Mouse (Mus musculus) forebrain, embryonic 11.5 days (tissue): ENCODE data around the gene Lyz1. TPM values are rescaled to one million over a fixed set of nuclear protein-coding genes. Genes with fewer than 3 reads are reported as not detected.
"Not testable (repeated sequence)": the region's sequence is repeated elsewhere in the genome, so short reads cannot be mapped to it uniquely, and the experiment has no call there.

ENCODE experiments used
- ATAC-seq: fragments of 200-750 bp; cut with Nextera tagmentation; replicated peaks from 2 replicates; pipeline ENCODE4 v1.8.0; 2017; ENCODE audit warnings: moderate TSS enrichment; ENCODE audit not compliant: low FRiP score
- DNase-seq: peaks from one replicate; pipeline ENCODE4 v3.0.0-alpha.2; 2017; ENCODE audit warnings: low spot score
- H3K27ac ChIP-seq: fragments of 300-500 bp; sonication (generic); 2 replicates; pipeline ENCODE4 v1.5.1; 2014; ENCODE audit warnings: low read depth, low read length
- H3K27me3 ChIP-seq: fragments of 300-500 bp; sonication (generic); 2 replicates; pipeline ENCODE4 v1.6.1; 2014; ENCODE audit warnings: mild to moderate bottlenecking, low read length, mixed read lengths; ENCODE audit not compliant: control insufficient read depth, insufficient read depth
- H3K36me3 ChIP-seq: fragments of 300-500 bp; sonication (generic); 2 replicates; pipeline ENCODE4 v1.6.1; 2014; ENCODE audit warnings: mild to moderate bottlenecking, low read length, moderate library complexity, mixed read lengths; ENCODE audit not compliant: control insufficient read depth, insufficient read depth
- H3K4me1 ChIP-seq: fragments of 300-500 bp; sonication (generic); replicated peaks from 2 replicates; pipeline ENCODE4 v1.6.1; 2014; ENCODE audit warnings: low read length, mixed read lengths; ENCODE audit not compliant: control insufficient read depth, insufficient read depth
- H3K4me2 ChIP-seq: fragments of 300-500 bp; sonication (generic); 2 replicates; pipeline ENCODE4 v1.6.1; 2014; ENCODE audit warnings: low read depth, mild to moderate bottlenecking, low read length, moderate library complexity, mixed read lengths; ENCODE audit not compliant: severe bottlenecking
- H3K4me3 ChIP-seq: fragments of 300-500 bp; sonication (generic); 2 replicates; pipeline ENCODE4 v1.5.1; 2014; ENCODE audit warnings: low read depth, low read length
- H3K9ac ChIP-seq: fragments of 300-500 bp; sonication (generic); 2 replicates; pipeline ENCODE4 v1.6.1; 2014; ENCODE audit warnings: low read length
- H3K9me3 ChIP-seq: fragments of 300-500 bp; sonication (generic); 2 replicates; pipeline ENCODE4 v1.6.1; 2016; ENCODE audit warnings: low read length, mixed read lengths; ENCODE audit not compliant: control insufficient read depth
- WGBS: fragments of 180-500 bp; shearing (Covaris S2); extraction: QIAGEN DNeasy Blood & Tissue Kit; methylation state at CpG from one replicate; pipeline ENCODE4 v1.1.7; 2014; 5-methylcytosine and 5-hydroxymethylcytosine counted together
- polyA plus RNA-seq: library from polyadenylated mRNA; unstranded; fragments of >200 nt; fragmentation: Nextera tagmentation; extraction: Ambion mirVana; gene quantifications from 2 replicates; pipeline ENCODE4 v1.2.1, GENCODE M21; 2014

Lyz1 gene
- polyA plus RNA-seq, 1 experiment from 2014 or later: not detected

GRCm38 (mm10) chr10:117290936-117291335, 1.7 kb downstream of the Lyz1 start:
- H3K27me3 ChIP-seq, ATAC-seq, H3K36me3 ChIP-seq, DNase-seq, H3K9ac ChIP-seq, H3K9me3 ChIP-seq, H3K4me1 ChIP-seq, H3K4me2 ChIP-seq, H3K4me3 ChIP-seq, H3K27ac ChIP-seq: not testable (repeated sequence)
- WGBS: 88% methylated on average over 6 of the region's 6 CpGs

DNA sequence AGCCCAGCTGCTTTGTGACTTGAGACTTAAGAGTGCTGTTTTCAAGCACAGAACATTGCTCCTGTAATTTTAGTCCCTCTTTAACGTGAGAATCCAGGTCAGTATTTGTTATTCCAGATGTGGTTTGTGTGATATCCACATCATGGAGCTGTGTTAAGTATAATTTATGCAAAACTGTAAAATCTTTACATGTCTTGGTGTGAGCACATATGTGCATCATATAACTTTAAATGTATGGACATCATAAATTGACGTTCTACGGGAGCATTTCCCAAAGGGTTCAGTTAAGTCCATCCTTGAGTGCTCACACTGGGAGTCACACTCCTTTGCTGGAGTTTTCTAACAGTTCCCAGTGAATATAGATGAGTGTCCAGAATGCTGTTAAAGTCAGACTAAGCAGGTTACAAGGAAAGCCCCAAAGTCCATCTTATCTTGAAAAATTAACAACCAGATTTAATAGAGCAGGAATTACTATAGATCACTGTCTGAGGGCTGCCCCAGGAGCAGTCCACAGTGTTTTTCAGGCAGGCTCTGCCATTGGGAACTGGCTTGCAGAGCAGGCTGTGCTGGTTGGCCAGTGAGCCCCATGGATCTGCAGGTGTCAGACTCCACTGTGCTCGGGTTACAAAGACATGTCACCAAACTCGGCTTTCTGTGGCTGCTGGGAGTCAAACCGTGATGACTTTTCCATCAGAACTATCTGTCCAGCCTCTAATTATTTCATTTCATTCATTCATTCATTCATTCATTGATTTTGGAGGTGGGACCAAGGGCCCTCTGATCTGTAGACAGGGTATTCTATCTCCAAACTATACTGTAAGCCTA, 2.4 kb downstream of the Lyz1 start:
- H3K4me3 ChIP-seq: no peak overlapping the region
- no peak overlapping the region for H3K27ac ChIP-seq
- ATAC-seq: no peak
- no peak overlapping the region for H3K9ac ChIP-seq
- no peaks in the 10 kb centered on the region for H3K27me3 ChIP-seq
- DNase-seq: no peak
- 58% methylated on average over 6 of the region's 6 CpGs for WGBS
- H3K36me3 ChIP-seq: no peaks in the 10 kb centered on the region
- H3K4me1 ChIP-seq: no peaks in the 10 kb centered on the region
- no peak overlapping the region for H3K4me2 ChIP-seq
- H3K9me3 ChIP-seq: no peaks in the 10 kb centered on the region

DNA sequence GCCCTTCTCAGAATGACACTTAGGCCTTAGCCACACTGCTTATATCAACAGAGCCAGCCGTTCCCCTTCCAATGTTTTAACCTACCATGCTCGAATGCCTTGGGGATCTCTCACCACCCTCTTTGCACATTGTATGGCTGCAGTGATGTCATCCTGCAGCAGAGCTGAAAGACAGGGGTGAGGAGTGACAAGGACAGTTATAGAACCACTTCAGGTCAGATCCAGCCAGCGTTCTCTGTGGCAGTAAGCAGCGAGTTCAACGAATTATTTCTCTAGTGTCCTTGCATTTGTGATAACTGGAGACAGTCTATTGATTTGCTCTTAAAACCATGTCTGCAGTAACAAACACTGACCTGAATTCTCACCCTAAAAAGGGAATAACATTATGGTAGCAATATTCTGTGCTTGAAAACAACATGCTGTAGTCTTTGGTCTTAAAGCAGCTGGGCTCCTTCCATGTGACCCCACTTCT, 3.6 kb downstream of the Lyz1 start:
- DNase-seq, H3K36me3 ChIP-seq, ATAC-seq, H3K4me1 ChIP-seq, H3K27me3 ChIP-seq, H3K27ac ChIP-seq, H3K9me3 ChIP-seq, H3K4me2 ChIP-seq, H3K9ac ChIP-seq, H3K4me3 ChIP-seq: not testable (repeated sequence)
- 90% methylated on average over 5 of the region's 5 CpGs for WGBS

- ATAC-seq: no peak
- no peak overlapping the region for H3K4me3 ChIP-seq
- no peaks in the 10 kb centered on the region for H3K4me1 ChIP-seq
- 93% methylated on average over 9 of the region's 9 CpGs for WGBS
- H3K9me3 ChIP-seq: no peaks in the 10 kb centered on the region
- H3K9ac ChIP-seq: no peak overlapping the region
- no peak overlapping the region for H3K4me2 ChIP-seq
- H3K36me3 ChIP-seq: no peaks in the 10 kb centered on the region
- H3K27me3 ChIP-seq: no peaks in the 10 kb centered on the region
- no peak for DNase-seq
- no peak overlapping the region for H3K27ac ChIP-seq
Measured at GRCm38 (mm10) chr10:117288197-117289033, 4.3 kb downstream of the Lyz1 start.

DNA sequence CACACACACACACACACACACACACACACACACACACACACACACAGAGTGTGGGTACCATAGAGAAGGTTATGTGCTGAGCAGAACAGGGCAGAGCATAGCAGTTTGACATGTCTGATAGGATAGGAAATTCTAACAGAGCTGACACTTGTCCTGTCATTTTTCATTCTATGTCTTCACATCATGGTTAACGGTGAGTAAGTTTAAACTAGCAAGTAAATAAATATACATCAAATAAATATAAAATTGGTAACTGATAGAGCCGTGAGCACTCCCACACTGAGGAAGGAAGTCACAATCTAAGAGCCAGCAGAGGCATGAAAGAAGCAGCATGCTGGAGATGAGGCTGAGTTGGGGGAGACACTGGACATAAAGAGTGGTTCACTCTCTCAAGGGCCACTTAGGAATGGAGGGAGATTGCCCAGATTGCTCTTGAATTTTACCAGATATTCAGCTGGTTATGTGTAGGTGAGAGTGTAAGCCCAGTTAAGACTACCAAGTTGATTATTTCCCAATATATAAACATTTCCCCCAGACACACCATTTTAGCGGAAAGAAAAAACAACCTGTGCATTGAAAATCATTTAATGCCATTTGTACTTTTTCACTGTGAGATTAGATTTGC, 5.3 kb downstream of the Lyz1 start:
- Histone ChIP-seq H3K27me3 (no peaks in the 10 kb centered on the region), H3K9me3 (no peaks in the 10 kb centered on the region), H3K4me2 (no peak overlapping the region), H3K9ac (no peak overlapping the region), H3K4me1 (no peaks in the 10 kb centered on the region), H3K4me3 (no peak overlapping the region), H3K36me3 (no peaks in the 10 kb centered on the region), H3K27ac (no peak overlapping the region)
- ATAC-seq: no peak
- WGBS: 90% methylated on average over 3 of the region's 3 CpGs
- no peak for DNase-seq

DNA sequence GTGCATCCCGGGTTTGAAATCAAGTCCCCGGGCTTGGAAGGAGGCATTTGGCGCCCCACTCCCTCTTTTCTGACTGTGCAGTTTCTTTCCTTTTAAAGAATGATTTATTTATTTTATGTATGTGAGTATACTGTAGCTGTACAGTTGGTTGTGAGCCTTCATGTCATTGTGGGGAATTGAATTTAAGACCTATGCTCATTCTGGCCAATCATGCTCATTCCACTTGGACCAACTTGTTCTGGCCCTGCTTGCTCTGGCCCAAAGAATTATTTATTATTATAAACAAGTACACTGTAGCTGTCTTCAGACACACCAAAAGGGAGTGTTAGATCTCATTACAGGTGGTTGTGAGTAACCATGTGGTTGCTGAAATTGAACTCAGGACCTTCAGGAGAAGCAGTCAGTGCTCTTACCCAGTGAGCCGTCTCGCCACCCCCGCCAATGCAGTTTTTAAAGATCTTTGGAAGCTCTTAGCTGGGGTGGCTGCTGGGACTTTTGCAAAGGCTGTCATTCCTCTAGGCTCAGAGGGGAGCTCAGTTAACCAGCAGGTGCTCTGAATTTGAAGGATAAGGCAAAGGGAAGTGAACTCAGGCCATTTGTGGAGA, 6.2 kb downstream of the Lyz1 start:
- DNase-seq (no peak), ATAC-seq (no peak)
- no peak overlapping the region for H3K4me2 ChIP-seq
- 92% methylated on average over 6 of the region's 6 CpGs for WGBS
- H3K27ac ChIP-seq: no peak overlapping the region
- no peak overlapping the region for H3K4me3 ChIP-seq
- no peaks in the 10 kb centered on the region for H3K9me3 ChIP-seq
- H3K36me3 ChIP-seq: no peaks in the 10 kb centered on the region
- no peaks in the 10 kb centered on the region for H3K27me3 ChIP-seq
- H3K4me1 ChIP-seq: no peaks in the 10 kb centered on the region
- no peak overlapping the region for H3K9ac ChIP-seq

GRCm38 (mm10) chr10:117285584-117285983, 7.1 kb downstream of the Lyz1 start:
- H3K4me3 ChIP-seq, H3K27ac ChIP-seq, H3K36me3 ChIP-seq, DNase-seq, H3K9me3 ChIP-seq, H3K4me2 ChIP-seq, H3K4me1 ChIP-seq, H3K27me3 ChIP-seq, H3K9ac ChIP-seq, ATAC-seq: not testable (repeated sequence)
- 78% methylated on average over 2 of the region's 7 CpGs for WGBS
